Mouse (Mus musculus) B cell, adult 67 days (primary cell): ENCODE data around the gene Olfr907. TPM values are rescaled to one million over a fixed set of nuclear protein-coding genes. Genes with fewer than 3 reads are reported as not detected.

ENCODE experiments used
- total RNA-seq, 2 experiments: library from RNA; stranded (reverse); gene quantifications; 4 replicates each; pipeline ENCODE4 v1.2.4; 2023

The Olfr907 gene
- not detected for total RNA-seq

GRCm38 (mm10) chr9:38495501-38495900, at the start of gene Olfr907:
Olfr907 (plus strand) TSS chr9:38495801.

GRCm38 (mm10) chr9:38447352-38447751, 48.2 kb upstream of the Olfr907 start, which contains the start of gene Olfr902:
Olfr902 (plus strand) TSS chr9:38447652.

DNA sequence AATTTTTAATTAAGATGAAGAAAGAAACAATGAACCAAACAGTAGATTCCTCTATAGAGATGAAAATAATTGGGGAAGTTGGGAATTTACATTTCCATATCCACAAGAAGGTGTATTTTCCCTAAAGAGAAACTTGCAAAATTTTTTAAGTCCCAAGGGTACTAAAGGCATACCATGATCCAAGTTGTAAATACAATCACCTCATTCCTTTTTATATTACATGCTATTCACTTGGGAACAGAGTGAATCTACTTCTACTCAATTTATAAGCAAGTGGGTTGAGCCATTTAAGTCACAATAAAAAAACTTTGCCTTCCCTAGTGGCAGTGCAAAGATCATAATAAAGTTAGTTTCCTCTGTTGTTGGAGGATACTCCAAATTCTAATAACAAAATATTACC, 32.8 kb upstream of the Olfr907 start, which contains the start of gene Olfr904:
Gene Olfr904 (plus strand): TSS at position 301 of the 400 bp plus-strand sequence.

GRCm38 (mm10) chr9:38470807-38471206, 24.8 kb upstream of the Olfr907 start, which contains the start of gene Olfr905:
Olfr905 (plus strand) TSS chr9:38471107.

GRCm38 (mm10) chr9:38486785-38487184, 8.8 kb upstream of the Olfr907 start, which contains the start of gene Olfr906:
Olfr906 (plus strand) TSS chr9:38487085.

GRCm38 (mm10) chr9:38521280-38521679, 25.7 kb downstream of the Olfr907 start, which contains the start of gene Olfr911-ps1:
Olfr911-ps1 (plus strand) TSS chr9:38521580.

DNA sequence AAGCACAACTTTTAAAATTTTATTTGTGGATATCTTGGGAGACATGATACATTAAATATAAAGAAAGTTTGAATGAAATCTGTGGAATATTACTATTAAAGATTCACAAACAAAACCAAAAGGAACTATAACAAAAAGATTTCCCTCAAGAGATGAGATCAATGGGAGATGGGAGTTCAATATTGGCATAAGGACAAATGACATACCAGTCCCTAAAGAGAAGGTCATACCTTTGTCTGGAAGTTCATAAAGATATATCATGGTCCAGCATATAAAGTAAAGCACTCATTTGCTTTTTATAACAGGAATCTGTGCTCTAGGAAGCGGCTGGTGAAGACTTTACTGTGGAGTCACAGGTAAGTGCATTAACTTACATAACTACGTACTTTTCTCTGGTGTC, 41.9 kb downstream of the Olfr907 start, which contains the start of gene Olfr910:
Gene Olfr910 (plus strand): TSS at position 301 of the 400 bp plus-strand sequence.

Other genes starting within 250 kb of the Olfr907 start
- gene Olfr143, start 243.0 kb upstream of the Olfr907 start, total RNA-seq, result not detected
- gene Olfr895, start 227.9 kb upstream of the Olfr907 start, total RNA-seq, result not detected
- not detected for gene Olfr896-ps1, start 204.7 kb upstream of the Olfr907 start, total RNA-seq
- gene Olfr25, start 166.7 kb upstream of the Olfr907 start, total RNA-seq, result not detected
- gene Olfr898, start 147.4 kb upstream of the Olfr907 start, total RNA-seq, result not detected
- gene Olfr250, start 128.9 kb upstream of the Olfr907 start, total RNA-seq, result not detected
- not detected for gene Olfr251, start 118.7 kb upstream of the Olfr907 start, total RNA-seq
- not detected for gene Olfr147, start 94.1 kb upstream of the Olfr907 start, total RNA-seq
- gene Olfr901, start 66.3 kb upstream of the Olfr907 start, total RNA-seq, result not detected
- gene Olfr902, start 48.1 kb upstream of the Olfr907 start, total RNA-seq, result not detected
- not detected for gene Olfr904, start 32.7 kb upstream of the Olfr907 start, total RNA-seq
- not detected for gene Olfr905, start 24.7 kb upstream of the Olfr907 start, total RNA-seq
- not detected for gene Olfr906, start 8.7 kb upstream of the Olfr907 start, total RNA-seq
- not detected for gene Olfr911-ps1, start 25.8 kb downstream of the Olfr907 start, total RNA-seq
- not detected for gene Olfr910, start 42.0 kb downstream of the Olfr907 start, total RNA-seq
- gene Olfr912, start 84.4 kb downstream of the Olfr907 start, total RNA-seq, result not detected
- not detected for gene Olfr913, start 97.0 kb downstream of the Olfr907 start, total RNA-seq
- gene Olfr914, start 109.3 kb downstream of the Olfr907 start, total RNA-seq, result not detected
- not detected for gene Olfr916, start 164.1 kb downstream of the Olfr907 start, total RNA-seq
- gene Olfr917, start 170.0 kb downstream of the Olfr907 start, total RNA-seq, result not detected
- not detected for gene Olfr918, start 178.8 kb downstream of the Olfr907 start, total RNA-seq
- gene Olfr919, start 207.9 kb downstream of the Olfr907 start, total RNA-seq, result not detected
- gene Vwa5a, start 222.5 kb downstream of the Olfr907 start, total RNA-seq, result 1 to 10 TPM; 6.2 to 9.1 TPM